Mouse (Mus musculus) lung, embryonic 15.5 days (tissue): ENCODE measurements around the gene Ptprn2. TPM values are rescaled to one million over a fixed set of nuclear protein-coding genes. Genes with fewer than 3 reads are reported as not detected.
"Not testable (repeated sequence)": the region's sequence is repeated elsewhere in the genome, so short reads cannot be mapped to it uniquely, and the experiment has no call there.

Experiments
- ATAC-seq: fragments of 200-750 bp; cut with Nextera tagmentation; 2 replicates; pipeline ENCODE4 v1.8.0; 2017; ENCODE audit warnings: moderate number of reproducible peaks, borderline replicate concordance; ENCODE audit not compliant: low FRiP score, low TSS enrichment; ENCODE audit errors: extremely low read depth
- H3K27ac ChIP-seq: fragments of 300-500 bp; sonication (generic); 2 replicates; pipeline ENCODE4 v1.5.1; 2015; ENCODE audit warnings: moderate library complexity, mild to moderate bottlenecking, inconsistent platforms
- H3K27me3 ChIP-seq: fragments of 300-500 bp; sonication (generic); 2 replicates; pipeline ENCODE4 v1.6.1; 2015; ENCODE audit warnings: inconsistent platforms
- H3K36me3 ChIP-seq: fragments of 300-500 bp; sonication (generic); 2 replicates; pipeline ENCODE4 v1.6.1; 2015; ENCODE audit warnings: inconsistent platforms
- H3K4me1 ChIP-seq: fragments of 300-500 bp; sonication (generic); 2 replicates; pipeline ENCODE4 v1.6.1; 2015; ENCODE audit warnings: inconsistent platforms
- H3K4me2 ChIP-seq: fragments of 300-500 bp; sonication (generic); 2 replicates; pipeline ENCODE4 v1.6.1; 2015; ENCODE audit warnings: inconsistent platforms, mild to moderate bottlenecking, moderate library complexity
- H3K4me3 ChIP-seq: fragments of 300-500 bp; sonication (generic); 2 replicates; pipeline ENCODE4 v1.5.1; 2015; ENCODE audit warnings: mild to moderate bottlenecking, inconsistent platforms
- H3K9ac ChIP-seq: fragments of 300-500 bp; sonication (generic); 2 replicates; pipeline ENCODE4 v1.6.1; 2015; ENCODE audit warnings: inconsistent platforms
- H3K9me3 ChIP-seq: fragments of 300-500 bp; sonication (generic); 2 replicates; pipeline ENCODE4 v1.6.1; 2016; ENCODE audit warnings: inconsistent platforms
- WGBS: fragments of 180-500 bp; shearing (Covaris S2); methylation state at CpG from one replicate; pipeline ENCODE4 v1.1.7; 2015; 5-methylcytosine and 5-hydroxymethylcytosine counted together
- polyA plus RNA-seq: library from polyadenylated mRNA; unstranded; fragments of >200 nt; fragmentation: Nextera tagmentation; extraction: Ambion mirVana; gene quantifications from 2 replicates; pipeline ENCODE4 v1.2.1, GENCODE M21; 2015

Gene Ptprn2
- polyA plus RNA-seq, 1 experiment from 2014 or later, result 0.16 TPM

DNA sequence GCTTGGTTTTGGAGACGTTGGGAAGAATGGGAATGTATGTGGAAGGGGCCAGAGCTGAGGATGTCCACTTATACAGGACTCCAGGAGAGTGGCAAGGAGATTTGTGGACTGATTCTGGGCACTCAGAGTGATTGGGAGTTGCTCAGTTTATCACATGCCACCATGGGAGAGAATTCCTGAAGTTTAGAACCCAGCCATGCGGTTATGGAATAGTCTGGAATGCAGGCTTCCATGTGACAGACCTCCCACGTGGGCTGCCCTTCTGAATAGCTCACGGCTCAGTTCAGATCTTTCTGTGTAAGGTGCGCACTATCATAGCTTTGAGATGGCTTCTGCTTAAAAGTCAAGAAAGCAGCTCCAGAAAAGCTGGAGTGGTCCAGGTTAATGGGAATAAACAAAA is 88.6 kb downstream of the Ptprn2 start:
- Histone ChIP-seq H3K4me3 (no peak overlapping the region), H3K36me3 (no peaks in the 10 kb centered on the region), H3K4me1 (no peaks in the 10 kb centered on the region), H3K4me2 (no peak overlapping the region), H3K27me3 (no peaks in the 10 kb centered on the region), H3K27ac (no peak overlapping the region), H3K9ac (no peak overlapping the region), H3K9me3 (no peaks in the 10 kb centered on the region)
- ATAC-seq, result no peak
- WGBS, result 70% methylated on average over 5 of the region's 5 CpGs

DNA sequence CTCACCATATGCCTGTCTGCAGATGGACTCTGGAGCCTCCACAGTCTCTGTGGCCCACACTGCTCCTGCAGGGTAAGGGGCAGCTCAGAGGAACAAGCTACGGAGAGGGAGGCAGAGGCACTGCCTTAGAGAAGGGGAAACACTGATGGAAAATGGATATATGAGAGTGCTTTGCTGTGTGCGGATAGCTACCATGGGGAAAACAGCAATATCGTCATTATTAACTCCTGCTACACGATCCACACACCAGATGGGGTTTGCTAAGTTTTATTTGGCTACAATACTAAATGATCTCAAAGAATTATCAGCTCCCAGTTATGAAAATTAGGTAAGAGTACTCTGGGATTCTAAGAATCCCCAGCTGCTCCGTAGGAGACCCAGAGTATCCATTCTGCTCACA is 89.2 kb downstream of the Ptprn2 start:
- Histone ChIP-seq H3K4me2 (no peak overlapping the region), H3K9ac (no peak overlapping the region), H3K36me3 (no peaks in the 10 kb centered on the region), H3K4me3 (no peak overlapping the region), H3K4me1 (no peaks in the 10 kb centered on the region), H3K9me3 (no peaks in the 10 kb centered on the region), H3K27me3 (no peaks in the 10 kb centered on the region), H3K27ac (no peak overlapping the region)
- 71% methylated on average over 5 of the region's 5 CpGs for WGBS
- no peak for ATAC-seq

DNA sequence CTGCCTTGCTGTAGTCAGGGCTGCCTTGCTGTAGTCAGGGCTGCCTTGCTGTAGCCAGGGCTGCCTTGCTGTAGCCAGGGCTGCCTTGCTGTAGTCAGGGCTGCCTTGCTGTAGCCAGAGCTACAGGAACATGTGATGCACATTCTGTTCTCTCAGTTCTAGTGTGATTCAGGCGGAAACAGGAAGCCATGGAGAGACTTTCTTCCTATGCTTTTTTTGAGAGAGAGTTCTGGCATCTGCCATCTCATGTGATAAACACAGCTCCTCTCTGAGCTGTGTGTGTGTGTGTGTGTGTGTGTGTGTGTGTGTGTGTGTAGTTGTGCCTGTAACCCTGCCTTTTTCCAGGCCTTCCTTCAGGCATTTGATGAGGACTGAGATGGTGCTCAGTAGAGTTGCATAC is 92.4 kb downstream of the Ptprn2 start:
- H3K4me1 ChIP-seq, result peaks cover 10% of the 10 kb centered on the region; the same call in 1 of the 2 replicates
- H3K9ac ChIP-seq, H3K27me3 ChIP-seq, H3K36me3 ChIP-seq, H3K4me3 ChIP-seq, H3K4me2 ChIP-seq, H3K27ac ChIP-seq, H3K9me3 ChIP-seq, ATAC-seq: not testable (repeated sequence)
- 26% methylated on average over 1 of the region's 1 CpGs for WGBS

DNA sequence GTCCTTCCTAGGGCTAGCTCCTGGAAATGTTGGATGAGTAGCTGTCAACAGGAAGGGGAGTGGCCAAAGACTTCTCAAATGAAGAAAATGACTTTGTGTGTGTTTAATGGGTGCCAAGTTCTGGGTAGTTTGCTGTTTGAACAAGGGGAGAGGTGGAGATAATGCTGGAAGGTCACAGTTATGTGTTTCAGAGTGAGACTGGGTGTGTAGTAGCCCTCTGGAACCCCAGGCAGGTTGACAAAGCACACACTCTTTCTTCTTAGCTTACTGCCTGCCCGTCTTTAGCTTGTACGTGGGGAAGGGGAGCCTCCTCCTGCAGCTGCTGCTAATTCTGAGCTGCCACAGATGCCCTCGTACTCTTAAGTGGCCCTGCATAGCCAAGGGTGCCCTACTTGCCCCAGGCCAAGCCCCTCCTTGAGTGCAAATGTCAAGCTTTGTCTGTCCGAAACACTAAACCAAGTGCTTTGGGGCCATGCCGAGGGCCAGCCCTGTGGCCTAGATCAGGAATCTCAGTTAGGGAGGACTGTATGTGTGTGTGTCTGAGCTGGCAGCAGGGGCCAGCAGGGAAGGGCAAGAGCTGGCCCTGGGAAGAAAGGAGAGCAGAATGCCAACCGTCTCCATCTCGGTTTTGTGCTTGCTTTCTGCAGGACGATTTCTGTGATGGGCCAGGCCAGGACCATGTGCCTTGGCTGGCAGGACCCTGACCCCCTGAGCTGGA is 95.5 kb downstream of the Ptprn2 start:
- H3K9ac ChIP-seq, result no peak overlapping the region
- no peaks in the 10 kb centered on the region for H3K36me3 ChIP-seq
- no peak overlapping the region for H3K4me3 ChIP-seq
- no peak overlapping the region for H3K4me2 ChIP-seq
- no peaks in the 10 kb centered on the region for H3K9me3 ChIP-seq
- peak overlapping the region; percentile 63 for H3K27ac ChIP-seq
- H3K4me1 ChIP-seq, result peaks cover 10% of the 10 kb centered on the region; the same call in 1 of the 2 replicates
- ATAC-seq, result no peak; the same call in 1 of the 2 replicates
- H3K27me3 ChIP-seq, result no peaks in the 10 kb centered on the region
- 44% methylated on average over 8 of the region's 8 CpGs for WGBS

DNA sequence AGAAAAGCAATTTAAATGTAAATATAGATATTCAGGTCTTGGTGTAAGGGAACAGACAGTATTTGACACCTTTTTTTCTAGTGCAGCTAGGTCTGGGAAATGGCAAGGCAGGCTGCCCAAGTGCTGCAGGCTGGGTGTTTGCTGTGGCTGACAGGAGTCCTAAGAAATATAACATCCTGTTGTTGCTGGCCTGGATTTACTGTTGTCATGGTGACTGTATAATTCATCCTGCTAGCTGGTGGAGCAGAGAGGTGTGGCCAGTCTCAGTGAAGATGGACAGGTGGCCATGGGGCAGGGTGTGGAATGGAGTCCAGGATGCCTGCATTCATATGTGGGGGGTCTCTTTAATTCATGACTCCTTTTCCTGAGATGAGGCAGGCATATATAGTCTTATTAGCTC is 96.3 kb downstream of the Ptprn2 start:
- no peaks in the 10 kb centered on the region for H3K36me3 ChIP-seq
- peaks cover 10% of the 10 kb centered on the region; the same call in 1 of the 2 replicates for H3K4me1 ChIP-seq
- no peaks in the 10 kb centered on the region for H3K27me3 ChIP-seq
- no peak overlapping the region for H3K4me3 ChIP-seq
- no peak for ATAC-seq
- H3K4me2 ChIP-seq, result no peak overlapping the region
- no peaks in the 10 kb centered on the region for H3K9me3 ChIP-seq
- no peak overlapping the region for H3K27ac ChIP-seq
- H3K9ac ChIP-seq, result no peak overlapping the region

DNA sequence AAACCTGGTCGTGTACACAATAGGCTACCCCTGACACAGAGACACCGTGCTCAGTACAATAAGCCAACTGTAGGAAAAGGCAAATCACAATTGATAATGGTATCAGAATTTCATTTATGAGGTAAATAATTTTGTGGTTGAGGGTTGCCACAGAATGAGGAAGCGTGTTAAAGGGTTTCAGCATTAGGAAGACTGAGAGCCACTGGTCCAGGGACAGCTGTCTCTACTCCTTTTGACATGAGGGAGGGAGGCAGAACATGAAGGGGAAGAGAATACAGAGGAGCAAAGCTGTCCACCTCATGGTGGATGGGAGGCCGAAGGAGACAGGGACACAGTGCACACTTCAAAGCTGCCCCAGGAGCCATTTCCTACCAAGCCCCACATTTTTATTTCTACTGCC is 97.3 kb downstream of the Ptprn2 start:
- H3K9ac ChIP-seq, result no peak overlapping the region
- no peaks in the 10 kb centered on the region for H3K36me3 ChIP-seq
- H3K4me2 ChIP-seq, result no peak overlapping the region
- no peak overlapping the region for H3K4me3 ChIP-seq
- no peaks in the 10 kb centered on the region for H3K27me3 ChIP-seq
- H3K9me3 ChIP-seq, result no peaks in the 10 kb centered on the region
- WGBS, result 76% methylated on average over 4 of the region's 4 CpGs
- no peak overlapping the region for H3K27ac ChIP-seq
- ATAC-seq, result no peak
- peaks cover 10% of the 10 kb centered on the region; the same call in 1 of the 2 replicates for H3K4me1 ChIP-seq

DNA sequence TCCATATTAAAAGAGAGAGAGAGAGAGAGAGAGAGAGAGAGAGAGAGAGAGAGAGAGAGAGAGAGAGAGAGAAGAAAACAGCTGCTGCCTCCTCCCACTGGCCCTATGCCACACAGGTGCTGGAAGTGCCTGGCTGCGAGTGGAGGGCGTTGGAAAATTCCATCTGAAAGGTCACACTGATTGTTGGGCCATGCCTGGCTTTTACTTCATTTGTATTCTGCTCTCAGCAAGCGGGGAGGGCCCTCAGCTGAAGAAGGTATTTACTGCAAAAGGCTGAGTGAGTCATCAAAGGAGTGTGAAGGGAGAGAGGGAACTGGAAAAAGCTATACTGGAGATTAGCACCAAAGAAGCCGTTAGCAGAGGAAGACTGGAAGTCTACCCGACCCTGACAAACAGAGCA is 99.5 kb downstream of the Ptprn2 start:
- 27% methylated on average over 5 of the region's 5 CpGs for WGBS
- Histone ChIP-seq H3K9me3 (no peaks in the 10 kb centered on the region), H3K27ac (peak overlapping the region; percentile 61), H3K4me1 (peaks cover 10% of the 10 kb centered on the region; the same call in 1 of the 2 replicates), H3K9ac (no peak overlapping the region), H3K4me2 (no peak overlapping the region), H3K36me3 (no peaks in the 10 kb centered on the region), H3K27me3 (no peaks in the 10 kb centered on the region), H3K4me3 (no peak overlapping the region)
- peak; percentile 60 for ATAC-seq

DNA sequence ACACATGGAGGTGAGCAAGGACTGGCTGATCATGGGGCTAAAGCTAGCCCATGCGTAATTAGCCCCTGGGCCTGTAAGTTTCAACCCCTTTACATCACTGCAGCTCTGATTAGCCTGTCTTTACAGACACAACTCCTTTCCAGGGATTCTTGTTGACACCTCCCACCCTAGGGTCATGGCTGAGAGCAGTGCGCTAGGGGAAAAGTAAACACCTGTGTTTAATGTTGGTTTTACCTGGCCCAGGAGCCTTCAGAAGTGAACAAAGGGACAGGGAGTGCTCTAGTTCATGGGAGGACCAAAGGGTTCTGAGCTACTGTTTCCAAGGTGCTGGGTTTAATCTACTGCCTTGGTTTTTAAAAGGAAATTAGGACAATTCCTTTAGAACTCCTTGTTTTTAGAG is 100.6 kb downstream of the Ptprn2 start:
- Histone ChIP-seq H3K4me1 (peaks cover 8% of the 10 kb centered on the region; the same call in 1 of the 2 replicates), H3K36me3 (no peaks in the 10 kb centered on the region), H3K27me3 (no peaks in the 10 kb centered on the region), H3K9me3 (no peaks in the 10 kb centered on the region), H3K27ac (peak overlapping the region; percentile 53), H3K9ac (no peak overlapping the region), H3K4me3 (no peak overlapping the region), H3K4me2 (no peak overlapping the region)
- whole genome bisulfite sequencing, result 58% methylated on average over 2 of the region's 2 CpGs
- ATAC-seq, result no peak

DNA sequence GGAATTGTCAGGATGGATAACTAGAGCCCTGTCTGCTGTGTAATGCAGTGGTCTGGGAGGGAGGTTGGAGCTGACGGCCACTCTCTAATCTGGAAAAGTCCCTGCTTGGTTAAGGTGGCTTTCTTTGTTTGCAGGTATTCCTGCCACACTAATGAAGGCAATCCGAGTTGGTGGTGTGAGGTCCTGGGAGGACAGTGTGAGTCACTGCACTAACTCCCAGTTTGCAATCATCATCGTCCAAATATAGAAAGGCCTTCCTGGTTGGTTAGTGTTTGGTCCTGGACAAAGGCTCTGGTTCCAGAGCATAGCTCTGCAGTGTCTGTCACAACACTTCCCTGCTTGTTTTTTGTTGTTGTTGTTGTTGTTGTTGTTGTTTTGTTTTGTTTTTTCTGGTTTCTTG is 102.0 kb downstream of the Ptprn2 start:
- WGBS, result 63% methylated on average over 3 of the region's 3 CpGs
- Histone ChIP-seq H3K4me1 (no peaks in the 10 kb centered on the region), H3K27ac (no peak overlapping the region), H3K4me2 (no peak overlapping the region), H3K4me3 (no peak overlapping the region), H3K9ac (no peak overlapping the region), H3K27me3 (no peaks in the 10 kb centered on the region), H3K36me3 (no peaks in the 10 kb centered on the region), H3K9me3 (no peaks in the 10 kb centered on the region)
- ATAC-seq, result no peak

DNA sequence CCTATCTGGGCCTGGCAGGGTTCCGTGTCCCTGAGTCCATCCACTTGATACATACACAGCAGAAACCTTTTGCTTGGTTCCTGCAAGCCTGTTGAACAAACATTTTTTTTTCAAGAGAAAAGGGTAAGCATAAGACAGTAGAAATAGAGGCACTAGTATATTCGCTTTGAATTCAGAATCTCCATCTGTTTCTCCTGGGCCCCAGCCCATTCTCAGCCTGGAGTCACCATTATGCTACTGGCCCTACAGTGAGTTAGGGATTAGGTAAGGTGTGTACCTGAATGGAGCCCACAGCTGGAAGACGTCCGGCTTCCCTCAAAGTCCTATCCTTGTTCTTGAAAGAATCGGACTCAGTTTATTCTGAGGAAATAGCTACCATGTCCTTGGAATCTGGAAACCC is 104.6 kb downstream of the Ptprn2 start:
- H3K9ac ChIP-seq, result no peak overlapping the region
- ATAC-seq, result no peak
- H3K27me3 ChIP-seq, result no peaks in the 10 kb centered on the region
- no peak overlapping the region for H3K4me3 ChIP-seq
- H3K36me3 ChIP-seq, result no peaks in the 10 kb centered on the region
- 81% methylated on average over 5 of the region's 5 CpGs for WGBS
- H3K27ac ChIP-seq, result no peak overlapping the region
- no peaks in the 10 kb centered on the region for H3K9me3 ChIP-seq
- no peak overlapping the region for H3K4me2 ChIP-seq
- no peaks in the 10 kb centered on the region for H3K4me1 ChIP-seq

DNA sequence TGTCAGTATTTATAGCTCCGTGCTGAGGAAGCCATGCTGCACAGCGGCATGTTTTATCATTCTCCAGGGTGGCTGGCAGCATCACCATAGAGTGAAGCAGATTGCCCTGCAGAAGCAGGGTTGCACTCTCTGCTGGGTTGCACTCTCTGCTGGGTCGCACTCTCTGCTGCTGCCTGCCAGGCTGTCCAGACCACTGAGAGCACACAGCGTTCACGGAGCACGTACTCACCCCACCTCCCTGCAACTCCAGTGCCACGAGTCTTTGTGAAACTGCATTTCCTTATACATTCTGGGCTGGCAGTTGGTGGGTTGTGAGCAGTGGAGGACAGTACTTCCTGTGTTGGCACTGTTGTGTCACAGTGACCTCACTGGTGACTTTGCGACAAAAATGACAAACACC is 108.9 kb downstream of the Ptprn2 start:
- Histone ChIP-seq H3K4me3 (no peak overlapping the region), H3K9me3 (no peaks in the 10 kb centered on the region), H3K4me1 (no peaks in the 10 kb centered on the region), H3K27me3 (no peaks in the 10 kb centered on the region), H3K27ac (no peak overlapping the region), H3K4me2 (no peak overlapping the region), H3K36me3 (no peaks in the 10 kb centered on the region), H3K9ac (no peak overlapping the region)
- no peak for ATAC-seq
- 73% methylated on average over 8 of the region's 8 CpGs for WGBS

DNA sequence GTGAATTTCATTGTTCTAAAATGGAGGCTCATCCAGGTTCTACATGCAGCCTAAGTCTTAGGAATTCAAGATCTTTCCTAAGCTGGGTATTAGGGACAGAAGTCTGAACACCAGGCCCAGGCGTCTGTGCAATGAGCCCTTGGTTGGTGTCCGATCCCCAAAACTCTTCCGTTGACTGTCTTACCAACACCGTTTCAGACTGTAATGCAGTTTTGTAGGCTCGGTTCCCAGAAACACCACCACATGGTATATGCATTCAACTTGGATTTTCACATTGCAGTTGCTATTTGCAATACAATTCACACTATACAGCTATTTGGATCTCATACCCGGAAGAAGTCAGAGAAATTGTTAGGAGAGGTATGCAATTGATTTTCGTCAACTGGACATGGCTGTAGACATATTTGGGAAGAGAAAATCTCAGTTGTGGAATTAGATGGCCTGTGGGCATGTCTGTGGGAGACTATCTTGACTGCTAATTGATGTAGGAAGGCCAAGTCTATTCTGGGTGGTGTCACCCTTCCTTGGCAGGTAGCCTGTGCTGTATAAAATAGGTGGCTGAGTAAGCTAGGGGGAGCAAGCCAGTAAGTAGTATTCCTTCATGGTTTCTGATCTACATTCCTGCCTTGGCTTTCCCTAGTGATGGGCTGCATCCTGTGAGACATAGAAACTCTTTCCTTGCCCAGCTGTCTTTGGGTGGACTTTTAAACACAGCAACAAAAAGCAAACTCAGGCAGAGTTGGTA is 109.5 kb downstream of the Ptprn2 start:
- H3K36me3 ChIP-seq, result no peaks in the 10 kb centered on the region
- ATAC-seq, result no peak
- no peak overlapping the region for H3K27ac ChIP-seq
- H3K9ac ChIP-seq, result no peak overlapping the region
- H3K9me3 ChIP-seq, result no peaks in the 10 kb centered on the region
- 85% methylated on average over 7 of the region's 7 CpGs for WGBS
- H3K4me2 ChIP-seq, result no peak overlapping the region
- no peak overlapping the region for H3K4me3 ChIP-seq
- no peaks in the 10 kb centered on the region for H3K27me3 ChIP-seq
- H3K4me1 ChIP-seq, result no peaks in the 10 kb centered on the region
